30 mouse cellular contexts compared by ENCODE assay signal in genomic region chr1:85734511-85734910, GRCm38 (mm10). TPM values are rescaled to one million over a fixed set of nuclear protein-coding genes. Genes with fewer than 3 reads are reported as not detected.
A peak's percentile ranks its signal among the peaks of the same experiment; 100 is the strongest.
DNase-seq lines count a peak whose midpoint lies in the region; ATAC-seq and TF ChIP-seq lines count a peak whose summit lies in the region.
"Had no signal": no experiment of that assay in that cellular context is flagged by ENCODE, and none has a peak within 500 bp of the region (broad histone marks: within the 10 kb centered on the region; RNA-seq: fewer than 3 reads in every experiment).

No protein-coding gene starts in this region.

- ATAC-seq in liver, embryonic 15.5 days (ENCODE audit: insufficient read depth) = no peak
- ATAC-seq in liver, embryonic 11.5 days (replicated peaks; ENCODE audit: low FRiP score) = no peak
- ATAC-seq in granulocyte monocyte progenitor cell, adult 5-6 weeks (replicated peaks; ENCODE audit: poor library complexity, severe bottlenecking) = peak; percentile 23
- 0 out of 2 replicates have a peak, but pooled peaks have one; percentile 6 for ATAC-seq in megakaryocyte progenitor cell, adult 5-6 weeks (replicated peaks; ENCODE audit: poor library complexity)
- ATAC-seq in activated CD4-positive, CD25-positive, alpha-beta regulatory T cell, adult 4 months = no peak
- ATAC-seq: forebrain, embryonic 16.5 days; inflammation-experienced regulatory T-cells, adult 6 months; Patski had no signal

- H3K27ac ChIP-seq in liver, embryonic 15.5 days (replicated peaks) = 0 out of 2 replicates have a peak overlapping the region, but pooled peaks have one; percentile 74
- H3K27ac ChIP-seq in liver, embryonic 11.5 days (ENCODE audit: low read depth, low read length) = no peak overlapping the region
- H3K27ac ChIP-seq in CH12.LX (ENCODE audit: insufficient read depth, low read depth) = peak overlapping the region; percentile 74
- H3K27ac ChIP-seq: heart, embryonic 13.5 days; hindbrain, embryonic 14.5 days; kidney, embryonic 15.5 days; layer of hippocampus, adult 2 months; limb, embryonic 10.5 days; limb, embryonic 15.5 days; lung, embryonic 15.5 days; neural tube, embryonic 15.5 days had no signal

- H3K27me3 ChIP-seq in liver, embryonic 15.5 days = no peaks in the 10 kb centered on the region
- H3K27me3 ChIP-seq in liver, embryonic 11.5 days (replicated peaks; ENCODE audit: control insufficient read depth, insufficient read depth, low read length) = no peaks in the 10 kb centered on the region
- no peaks in the 10 kb centered on the region for H3K27me3 ChIP-seq in CH12.LX (replicated peaks)
- H3K27me3 ChIP-seq: heart, embryonic 13.5 days; kidney, embryonic 15.5 days; limb, embryonic 15.5 days; lung, embryonic 15.5 days; neural tube, embryonic 15.5 days had no signal

- peaks cover 61% of the 10 kb centered on the region for H3K79me2 ChIP-seq in CH12.LX (replicated peaks; ENCODE audit: control insufficient read depth, extremely low read depth, insufficient read depth, poor library complexity, severe bottlenecking)

- no peaks in the 10 kb centered on the region for H3K9me3 ChIP-seq in liver, embryonic 15.5 days (replicated peaks)
- no peaks in the 10 kb centered on the region for H3K9me3 ChIP-seq in liver, embryonic 11.5 days (ENCODE audit: control insufficient read depth, low read length)
- peaks cover 12% of the 10 kb centered on the region for H3K9me3 ChIP-seq in CH12.LX (replicated peaks; ENCODE audit: low read length)
- H3K9me3 ChIP-seq: kidney, embryonic 15.5 days; limb, embryonic 10.5 days; limb, embryonic 15.5 days; lung, embryonic 15.5 days; neural tube, embryonic 15.5 days had no signal

- in situ Hi-C loops in CH12.LX (cut with MboI; ENCODE audit: low pct_ligation_motif_present, low pct_unique_long_range_greater_than_20kb, low sequenced_read_pairs) = no loop called here

- TF ChIP-seq POLR2A in CH12.LX (IDR thresholded peaks at IDR 0.05; ENCODE audit: low read depth, low read length) = no peak

- dilution Hi-C loops in CH12.LX (cut with MboI; ENCODE audit: extremely low pct_ligation_motif_present, extremely low pct_unique_long_range_greater_than_20kb, low sequenced_read_pairs) = no loop called here

- no peak overlapping the region for H3K9ac ChIP-seq in liver, embryonic 15.5 days
- no peak overlapping the region for H3K9ac ChIP-seq in liver, embryonic 11.5 days (ENCODE audit: low read depth, low read length)
- H3K9ac ChIP-seq in CH12.LX (ENCODE audit: insufficient read depth, low read depth) = peak overlapping the region; percentile 99; the same call in 1 of the 2 replicates
- H3K9ac ChIP-seq: heart, embryonic 13.5 days; hindbrain, embryonic 14.5 days; kidney, embryonic 15.5 days; limb, embryonic 15.5 days; lung, embryonic 15.5 days; neural tube, embryonic 15.5 days had no signal

- H3K4me3 ChIP-seq in liver, embryonic 15.5 days (replicated peaks) = no peak overlapping the region
- H3K4me3 ChIP-seq in liver, embryonic 11.5 days (ENCODE audit: low read depth, low read length) = no peak overlapping the region
- H3K4me3 ChIP-seq in CH12.LX (replicated peaks in 1 of 3; ENCODE audit: low read depth in 2 of 3, low read length in 2 of 3, poor library complexity in 1 of 3) = peak overlapping the region; percentile 74 to 91 (median 83)
- H3K4me3 ChIP-seq: heart, adult 2 months; heart, embryonic 13.5 days; kidney, embryonic 15.5 days; layer of hippocampus, adult 2 months; limb, embryonic 10.5 days; limb, embryonic 15.5 days; lung, embryonic 15.5 days; neural tube, embryonic 15.5 days had no signal

- TF ChIP-seq CTCF in CH12.LX (conservative IDR thresholded peaks at IDR 0.05 in 1 of 2, IDR thresholded peaks at IDR 0.05 in 1 of 2; ENCODE audit: low read depth in 2 of 2, low read length in 2 of 2) = no peak

- peaks cover 11% of the 10 kb centered on the region for H3K4me1 ChIP-seq in liver, embryonic 15.5 days (replicated peaks)
- no peaks in the 10 kb centered on the region for H3K4me1 ChIP-seq in liver, embryonic 11.5 days (replicated peaks; ENCODE audit: control insufficient read depth, insufficient read depth, low read length)
- peaks cover 13 to 58% of the 10 kb centered on the region in 2 experiments for H3K4me1 ChIP-seq in CH12.LX (ENCODE audit: control insufficient read depth in 1 of 2, insufficient read depth in 2 of 2)

- no peak for TF ChIP-seq EP300 in CH12.LX (IDR thresholded peaks at IDR 0.05; ENCODE audit: low read length)

- no peak for TF ChIP-seq RAD21 in CH12.LX (IDR thresholded peaks at IDR 0.05; ENCODE audit: low read depth, low read length)

- WGBS in liver, embryonic 15.5 days (ENCODE audit: insufficient replicate concordance) = 50% methylated on average over 1 of the region's 1 CpGs
- WGBS in liver, embryonic 11.5 days = 57% methylated on average over 1 of the region's 1 CpGs

- H3K4me2 ChIP-seq in liver, embryonic 15.5 days = peak overlapping the region; percentile 70; the same call in 1 of the 2 replicates
- H3K4me2 ChIP-seq in liver, embryonic 11.5 days = no peak overlapping the region
- H3K4me2 ChIP-seq in CH12.LX (ENCODE audit: insufficient read depth, low read depth, poor library complexity, severe bottlenecking) = peak overlapping the region; percentile 94
- H3K4me2 ChIP-seq: hindbrain, embryonic 14.5 days; kidney, embryonic 15.5 days; limb, embryonic 15.5 days; lung, embryonic 15.5 days; neural tube, embryonic 15.5 days had no signal

- no peaks in the 10 kb centered on the region for H3K36me3 ChIP-seq in liver, embryonic 15.5 days (replicated peaks)
- no peaks in the 10 kb centered on the region for H3K36me3 ChIP-seq in liver, embryonic 11.5 days (ENCODE audit: control insufficient read depth, insufficient read depth, low read length)
- peaks cover 41 to 50% of the 10 kb centered on the region in 2 experiments for H3K36me3 ChIP-seq in CH12.LX (replicated peaks in 1 of 2; ENCODE audit: control insufficient read depth in 1 of 2, insufficient read depth in 1 of 2, low read length in 1 of 2)
- H3K36me3 ChIP-seq: heart, embryonic 13.5 days; kidney, embryonic 15.5 days; limb, embryonic 10.5 days; limb, embryonic 15.5 days; lung, embryonic 15.5 days; neural tube, embryonic 15.5 days had no signal

- no peak for DNase-seq in liver, embryonic 11.5 days (ENCODE audit: low spot score)
- no peak for DNase-seq in CH12.LX (ENCODE audit: extremely low read depth)
- no peak for DNase-seq in left cerebral cortex, adult 18-20 months (ENCODE audit: low spot score in 2 of 2)
- DNase-seq: adrenal gland, postnatal 14 days; B cell, adult 2 months; cerebellum, adult 2 months; cerebellum, postnatal 14 days; gastrocnemius, adult 2 months; gastrocnemius, postnatal 36 days; heart, adult 2 months; heart, postnatal 10 days; kidney, adult 11 months; kidney, postnatal 25 days; midbrain, embryonic 14.5 days; right cerebral cortex, postnatal 25 days had no signal

TF ChIP-seq in CH12.LX, 34 proteins besides CTCF, POLR2A, EP300 and RAD21:
- TF ChIP-seq ZNF384 (IDR thresholded peaks at IDR 0.05; ENCODE audit: low read depth, low read length) (peak; percentile 90), JUND (conservative IDR thresholded peaks at IDR 0.05; ENCODE audit: low read depth, low read length) (no peak)

RNA-seq across cellular contexts. Expression of gene A630001G21Rik, which starts 43.9 kb away (rescaled TPM):
- 1.9 and 2.8 TPM in 2 replicates for polyA plus RNA-seq in liver, embryonic 15.5 days (2015; fragmentation: Nextera tagmentation; extraction: Ambion mirVana)
- polyA plus RNA-seq in liver, embryonic 11.5 days (2014; fragmentation: Nextera tagmentation; extraction: Ambion mirVana) = 3.2 and 3.5 TPM in 2 replicates
- total RNA-seq in CH12.LX (2012; rRNA removed) (55.8 and 64.7 TPM in 2 replicates), CH12.LX (2014; rRNA removed) (151 and 164 TPM in 2 replicates)
- polyA plus RNA-seq in CH12.LX (2012; ENCODE audit: insufficient read length, low read depth) = 130 and 139 TPM in 2 replicates
- total RNA-seq in granulocyte monocyte progenitor cell, adult 5-6 weeks (2014; fragmentation: Nextera tagmentation) = 105 and 129 TPM in 2 replicates
- 77.1 and 79.8 TPM in 2 replicates for total RNA-seq in granulocyte monocyte progenitor cell, adult 5-6 weeks (2017)
- 81.4 and 86.3 TPM in 2 replicates for total RNA-seq in megakaryocyte progenitor cell, adult 5-6 weeks (2015)
- 57.5 and 65.8 TPM in 2 replicates for total RNA-seq in megakaryocyte progenitor cell, adult 5-6 weeks (2017)
- 10 to 100 TPM; 36.4 to 40.2 TPM for polyA plus RNA-seq in activated CD4-positive, CD25-positive, alpha-beta regulatory T cell, adult 4 months (2017; shearing (Covaris generic))
- under 1 TPM; 0.19 to 0.63 TPM for total RNA-seq in left cerebral cortex, adult 18-20 months (2021)

RNA-seq across cellular contexts. Expression of gene Cab39, which starts 58.7 kb away (rescaled TPM):
- polyA plus RNA-seq in liver, embryonic 15.5 days (2015; fragmentation: Nextera tagmentation; extraction: Ambion mirVana) = 11.2 and 12.1 TPM in 2 replicates
- polyA plus RNA-seq in liver, embryonic 11.5 days (2014; fragmentation: Nextera tagmentation; extraction: Ambion mirVana) = 29.2 and 32.6 TPM in 2 replicates
- total RNA-seq in CH12.LX (2012; rRNA removed) (90.2 and 101 TPM in 2 replicates), CH12.LX (2014; rRNA removed) (239 and 263 TPM in 2 replicates)
- 98.4 and 111 TPM in 2 replicates for polyA plus RNA-seq in CH12.LX (2012; ENCODE audit: insufficient read length, low read depth)
- 76.6 and 78.8 TPM in 2 replicates for total RNA-seq in granulocyte monocyte progenitor cell, adult 5-6 weeks (2014; fragmentation: Nextera tagmentation)
- total RNA-seq in granulocyte monocyte progenitor cell, adult 5-6 weeks (2017) = 124 and 141 TPM in 2 replicates
- 83.1 and 84.9 TPM in 2 replicates for total RNA-seq in megakaryocyte progenitor cell, adult 5-6 weeks (2015)
- total RNA-seq in megakaryocyte progenitor cell, adult 5-6 weeks (2017) = 122 and 126 TPM in 2 replicates
- polyA plus RNA-seq in activated CD4-positive, CD25-positive, alpha-beta regulatory T cell, adult 4 months (2017; shearing (Covaris generic)) = 10 to 100 TPM; 45.1 to 58.3 TPM
- 100 to 1,000 TPM; 170 to 175 TPM for total RNA-seq in left cerebral cortex, adult 18-20 months (2021)

Comparison
In these comparisons a context has a peak if more than half of its experiments do, and no peak if none do; other contexts are left out.
1. ATAC-seq: peak in granulocyte monocyte progenitor cell, adult 5-6 weeks (single experiment) and megakaryocyte progenitor cell, adult 5-6 weeks (single experiment); none in liver, embryonic 15.5 days (single experiment), liver, embryonic 11.5 days (single experiment) and activated CD4-positive, CD25-positive, alpha-beta regulatory T cell, adult 4 months (single experiment).
2. H3K4me3 ChIP-seq: peak in CH12.LX (3 of 3); none in liver, embryonic 15.5 days (single experiment) and liver, embryonic 11.5 days (single experiment).
3. RNA of gene A630001G21Rik, which starts 43.9 kb away (total RNA-seq): 55.8 to 164 TPM in CH12.LX, 77.1 to 129 TPM in granulocyte monocyte progenitor cell, adult 5-6 weeks and 57.5 to 86.3 TPM in megakaryocyte progenitor cell, adult 5-6 weeks; 0.19 to 0.63 TPM in left cerebral cortex, adult 18-20 months; every median in the first group is over 10 times any median in the second.